Mouse (Mus musculus) left cerebral cortex, postnatal 36 days (tissue): ENCODE measurements around the gene Ezh1. TPM values are rescaled to one million over a fixed set of nuclear protein-coding genes. Genes with fewer than 3 reads are reported as not detected.

Experiments used
- DNase-seq, 2 experiments: peaks; one replicate each; pipeline ENCODE4 v3.0.0; 2021 to 2022; ENCODE audit warnings: low spot score in 2 of 2, mixed read lengths in 1 of 2
- intact Hi-C: fragments of 180-260 bp; cut with DNase I; formaldehyde crosslinking; loops from one replicate; pipeline ENCODE4 v1.15.1; 2025
- total RNA-seq, 2 experiments: library from RNA; stranded (reverse); gene quantifications; 2 replicates each; pipeline ENCODE4 v1.2.3; 2021

Ezh1 gene
- total RNA-seq, 2 experiments from 2014 or later: 47.8 to 52.1 TPM

GRCm38 (mm10) chr11:101221306-101221986 is 4.8 kb downstream of the Ezh1 start:
- intact Hi-C loops: no loop called here
- no peak for DNase-seq

GRCm38 (mm10) chr11:101220853-101221252 is 5.4 kb downstream of the Ezh1 start:
- DNase-seq: no peak
- intact Hi-C loops: no loop called here

DNA sequence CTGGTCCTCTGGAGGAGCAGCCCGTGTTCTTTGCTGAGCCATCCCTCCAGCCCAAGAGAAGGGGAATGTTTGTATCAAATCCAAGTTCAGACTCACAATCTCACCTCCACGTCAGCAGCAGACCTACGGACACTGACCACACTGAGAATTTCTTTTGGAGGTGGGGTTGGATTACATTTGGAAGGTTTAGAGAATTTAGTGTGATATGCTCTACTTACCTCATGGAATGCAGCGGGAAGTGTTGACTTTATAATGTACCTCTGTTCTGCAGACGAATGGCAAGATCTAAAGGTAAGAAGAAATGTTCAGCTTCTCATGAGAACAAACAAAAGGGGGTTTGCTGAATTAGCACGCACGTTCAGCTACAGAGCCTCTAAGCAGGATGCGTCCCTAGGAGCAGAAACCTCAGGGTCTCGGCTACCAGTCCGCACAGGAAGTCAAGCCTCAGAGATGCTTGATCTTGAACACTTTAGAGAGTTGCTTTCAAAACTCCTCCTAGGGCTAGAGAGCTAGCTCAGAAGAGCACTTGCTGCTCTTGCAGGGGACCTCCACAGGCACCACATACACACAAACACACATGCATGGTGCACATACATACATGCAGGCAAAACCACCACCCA is 7.7 kb downstream of the Ezh1 start:
- no peak for DNase-seq
- intact Hi-C loops: no loop called here

DNA sequence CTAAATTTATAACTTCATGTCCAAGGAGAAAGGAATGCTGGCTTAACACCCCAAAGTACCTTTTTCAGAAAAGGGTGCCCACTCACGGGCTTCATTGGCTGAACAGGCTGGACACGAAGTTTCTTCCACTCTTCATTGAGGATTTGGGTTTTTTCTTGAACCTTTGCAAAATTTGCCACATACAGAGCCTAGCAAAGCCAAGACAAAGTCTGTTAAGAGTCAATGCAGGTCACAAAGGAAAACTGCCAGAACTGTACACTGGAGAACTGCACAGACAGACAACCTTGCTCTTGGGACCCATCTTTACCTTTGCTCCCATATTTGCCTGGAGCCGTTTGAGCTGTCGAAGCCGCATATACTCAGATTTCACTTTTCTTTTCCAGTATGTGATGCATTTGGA is 9.3 kb downstream of the Ezh1 start:
- intact Hi-C loops: no loop called here
- DNase-seq: no peak

DNA sequence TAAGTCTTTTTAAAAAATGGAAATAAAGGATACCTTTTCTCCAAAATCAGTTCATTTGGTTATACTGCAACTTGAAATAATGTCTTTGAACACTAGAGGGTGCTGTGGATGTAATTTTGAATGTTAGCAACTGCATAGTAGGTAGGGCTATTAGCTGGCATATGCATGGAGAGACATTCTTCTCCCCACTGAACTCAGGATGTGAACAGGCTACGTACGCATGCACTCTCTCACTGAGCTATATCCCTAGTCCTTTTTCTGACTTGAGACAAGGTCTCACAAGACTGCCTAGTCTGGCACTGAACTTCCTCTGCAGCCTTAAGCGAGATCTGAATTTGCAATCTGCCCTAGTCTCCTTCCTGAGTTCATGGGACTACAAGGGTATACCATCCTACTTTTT is 14.3 kb downstream of the Ezh1 start:
- no peak for DNase-seq
- intact Hi-C loops: loop anchor here (2.0 to 5.0 kb wide), 3 partner anchors 37 to 185 kb away; partner anchors contain the start of gene Becn1

DNA sequence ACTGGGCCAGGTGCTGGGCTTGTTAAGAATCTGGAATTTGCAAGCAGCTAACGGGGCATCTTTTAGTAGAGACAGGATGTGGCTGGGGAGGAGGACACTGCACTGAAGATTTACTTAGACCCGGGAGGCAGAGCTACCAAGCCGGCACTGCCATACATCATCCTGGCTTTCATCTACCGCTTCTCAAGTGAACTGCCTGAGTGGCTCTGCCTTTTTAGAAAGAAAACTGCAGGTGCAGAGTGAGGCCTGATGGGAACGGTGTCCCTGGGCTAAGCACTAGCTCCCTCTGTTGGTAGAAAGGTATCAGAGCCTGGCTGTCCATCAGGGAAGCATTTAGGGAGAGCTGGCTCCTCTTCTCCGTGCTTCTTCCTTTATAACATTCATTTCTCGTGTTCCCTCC is 25.3 kb downstream of the Ezh1 start:
- no peak for DNase-seq
- intact Hi-C loops: no loop called here

DNA sequence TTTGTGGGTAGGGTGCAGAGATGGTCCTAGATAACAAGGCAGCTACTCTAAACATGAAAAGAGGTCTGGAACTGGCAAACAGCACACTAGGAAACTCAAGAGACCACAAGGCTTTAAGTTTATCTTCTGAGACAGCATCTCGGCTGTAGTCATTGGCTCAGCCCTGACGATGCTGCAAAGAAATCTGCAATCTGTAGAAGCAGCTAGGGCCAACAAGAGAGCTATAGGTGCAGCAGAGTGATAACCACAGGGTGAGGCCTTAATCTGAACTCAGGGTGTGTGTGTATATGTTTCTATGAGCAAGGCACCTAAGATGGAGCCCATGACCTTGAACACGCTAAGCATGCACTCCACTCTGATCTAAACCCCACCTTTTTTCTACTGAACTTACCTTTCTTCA is 26.7 kb downstream of the Ezh1 start:
- no peak for DNase-seq
- intact Hi-C loops: no loop called here

DNA sequence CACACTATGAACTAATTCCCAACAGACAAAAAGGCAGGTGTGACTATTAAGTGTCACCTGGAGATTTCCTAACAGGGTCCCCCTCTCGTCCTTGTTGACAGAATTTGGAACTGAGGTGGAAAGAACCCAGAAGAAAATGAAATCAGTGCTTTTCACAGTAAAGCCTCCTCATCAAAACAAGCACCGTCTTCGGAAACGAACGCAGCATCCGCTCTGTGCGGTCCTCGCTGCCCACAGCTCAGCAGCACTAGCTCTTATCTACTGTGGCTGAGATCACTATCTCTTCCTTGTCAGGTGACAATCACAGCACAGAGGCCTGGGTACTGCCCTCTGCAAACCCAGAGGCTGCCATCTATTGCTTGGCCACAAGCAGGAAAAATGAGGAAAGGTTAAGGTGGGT is 30.1 kb downstream of the Ezh1 start:
- intact Hi-C loops: no loop called here
- no peak for DNase-seq

- intact Hi-C loops: no loop called here
- no peak for DNase-seq
Measured at GRCm38 (mm10) chr11:101195571-101195970, 30.7 kb downstream of the Ezh1 start.

DNA sequence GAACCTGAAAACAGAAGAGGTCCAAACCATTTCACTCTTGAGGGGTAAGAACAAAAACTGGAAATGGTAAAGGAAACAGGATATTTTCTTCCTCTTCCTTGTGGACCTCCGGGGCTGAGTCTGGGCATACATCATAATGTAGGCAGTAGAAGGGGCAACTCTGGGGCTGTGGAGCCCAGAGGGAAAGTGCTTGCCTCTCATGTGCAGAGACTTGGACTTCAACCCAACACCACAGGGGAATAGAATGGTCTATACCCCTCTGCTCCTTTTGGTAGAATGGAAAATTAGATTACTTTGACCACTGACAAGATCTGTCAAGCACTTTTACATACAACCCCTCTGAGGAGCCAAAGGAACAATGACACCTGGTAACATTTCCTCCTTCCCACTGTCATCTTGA is 31.2 kb downstream of the Ezh1 start:
- intact Hi-C loops: no loop called here
- no peak for DNase-seq

DNA sequence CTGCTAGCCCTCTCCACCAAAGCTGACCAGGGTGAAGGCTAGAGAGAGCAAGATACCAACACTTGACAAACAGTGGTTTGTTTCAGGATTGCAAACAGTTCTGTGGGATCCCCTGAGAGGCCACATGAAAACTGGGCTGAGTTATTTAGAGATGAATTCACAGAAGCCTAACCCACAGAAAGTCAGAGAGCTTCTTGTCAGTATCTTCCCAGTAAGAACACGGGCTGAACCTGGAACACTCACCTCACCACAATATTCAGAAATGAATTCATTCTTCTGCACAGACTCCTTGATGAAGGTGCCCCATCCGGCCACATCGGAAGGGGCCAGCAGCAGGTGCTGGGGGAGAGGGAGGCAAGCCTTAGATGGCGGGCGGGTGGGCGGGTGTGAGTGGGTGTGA is 31.6 kb downstream of the Ezh1 start:
- intact Hi-C loops: no loop called here

DNA sequence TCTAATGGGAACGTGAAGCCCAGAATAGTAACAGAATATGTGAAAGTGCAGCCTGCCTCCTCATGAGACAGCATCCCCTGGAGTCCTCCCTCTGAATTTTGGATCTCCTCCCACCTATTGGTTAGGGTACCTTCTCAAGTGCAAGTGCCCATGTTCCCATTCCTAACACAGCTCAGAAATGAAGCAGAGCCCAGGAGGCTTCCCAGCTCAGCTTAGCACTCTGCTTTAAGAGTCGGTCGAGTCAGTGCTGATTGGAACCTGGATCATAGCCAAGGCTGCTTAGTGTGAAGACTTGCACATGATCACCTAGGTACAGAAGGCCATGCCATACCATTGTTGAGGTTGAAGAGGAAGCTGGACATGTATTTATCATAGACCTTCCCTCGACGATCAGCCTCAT is 32.1 kb downstream of the Ezh1 start:
- no peak for DNase-seq
- intact Hi-C loops: no loop called here

More for the DNA sequence above, 31.6 kb downstream of the Ezh1 start:
- no peak for DNase-seq

DNA sequence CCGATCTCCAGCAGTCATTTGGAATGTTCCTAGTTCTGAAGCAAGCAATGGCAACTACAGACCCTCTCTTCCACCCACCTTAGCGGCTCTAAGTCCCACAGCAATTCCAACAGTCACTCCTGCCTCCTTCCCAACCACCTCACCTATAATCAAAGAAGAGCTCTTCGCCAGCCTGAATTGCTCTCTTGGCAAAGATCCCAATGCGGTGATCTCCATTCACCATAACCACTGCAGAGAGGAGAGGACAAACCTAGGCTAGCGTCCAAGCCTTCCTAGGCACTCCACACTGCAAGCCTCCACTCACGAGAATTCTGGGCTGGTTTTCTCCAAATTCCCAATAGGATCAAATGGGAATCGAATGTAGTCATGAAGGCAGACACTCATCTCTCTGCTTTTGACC is 33.2 kb downstream of the Ezh1 start:
- DNase-seq: no peak
- intact Hi-C loops: no loop called here

- no peak for DNase-seq
- intact Hi-C loops: no loop called here
Measured at GRCm38 (mm10) chr11:101192646-101193045, 33.6 kb downstream of the Ezh1 start.

DNA sequence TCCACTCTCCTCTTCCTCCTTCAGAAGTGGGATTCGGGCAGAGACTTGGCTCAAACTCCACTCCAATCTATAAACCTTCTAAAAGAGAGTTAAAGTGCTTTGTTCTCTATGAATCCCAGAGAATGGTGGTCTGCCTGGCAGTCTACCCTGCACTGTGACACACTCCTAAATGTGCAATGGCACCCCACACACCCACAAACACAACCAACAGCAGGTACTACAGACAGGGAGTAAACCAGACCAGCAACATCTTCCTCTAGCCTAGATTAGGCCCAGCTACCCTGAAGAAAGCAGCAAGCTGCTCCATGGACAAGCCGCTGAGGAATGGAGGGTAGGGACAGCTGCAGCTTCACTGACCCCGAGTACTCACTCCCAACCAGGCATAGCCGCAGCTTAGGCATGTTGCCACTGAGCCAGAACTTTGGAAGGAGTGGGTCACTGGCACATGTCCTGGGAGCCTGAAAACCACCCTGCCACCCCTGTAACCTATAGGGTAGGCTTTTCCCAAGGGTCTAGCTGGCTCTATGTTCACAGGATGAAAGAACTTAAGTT is 34.3 kb downstream of the Ezh1 start:
- intact Hi-C loops: no loop called here
- DNase-seq: no peak

DNA sequence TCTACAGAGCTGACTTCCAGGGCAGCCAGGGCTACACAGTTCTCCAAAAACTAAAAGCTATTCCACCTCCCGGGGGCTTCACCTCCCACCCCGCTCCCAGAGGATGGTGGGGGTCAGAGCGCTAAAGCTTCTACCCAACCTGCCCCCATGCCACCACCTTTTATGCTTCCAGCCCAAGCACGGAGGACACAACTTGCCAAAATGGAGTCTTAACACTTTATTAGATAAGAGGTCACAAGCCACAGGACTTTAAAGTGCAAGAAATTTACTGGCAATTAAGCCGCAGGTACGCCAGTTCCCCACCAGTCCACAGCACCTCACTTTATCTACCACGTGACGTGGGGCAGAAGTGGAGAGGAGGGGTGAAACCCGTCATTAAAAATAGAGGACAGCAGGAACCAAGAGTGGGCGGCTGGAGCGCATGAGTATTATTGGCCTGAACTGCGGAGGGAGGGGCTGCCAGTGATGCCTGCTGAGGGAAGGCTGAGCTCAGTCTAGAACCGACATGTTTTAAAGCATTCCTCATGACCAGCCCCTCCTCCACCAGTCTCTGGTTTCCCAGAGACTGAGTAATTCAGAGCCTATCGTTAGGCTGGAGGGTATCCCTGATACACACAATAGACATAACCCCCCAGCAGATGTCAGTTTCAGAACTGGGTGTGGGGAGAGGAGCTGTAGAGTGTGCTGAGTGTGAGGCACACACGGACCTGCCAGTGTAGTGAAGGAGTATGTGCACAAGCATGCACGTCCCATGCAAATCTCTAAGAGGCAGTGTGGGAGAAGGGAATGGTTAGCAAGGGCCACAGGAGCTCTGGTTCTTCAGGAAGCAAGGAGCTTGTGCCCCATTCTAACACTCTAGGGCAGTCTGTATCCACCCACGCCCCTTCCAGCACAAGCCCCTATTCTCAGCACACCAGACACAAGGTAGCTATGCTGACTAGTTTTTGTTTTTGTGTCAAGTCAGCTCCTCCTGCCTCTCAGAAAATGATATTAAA is 35.1 kb downstream of the Ezh1 start:
- intact Hi-C loops: no loop called here
- peak in 1 of 2 experiments; percentile 23 for DNase-seq

- no peak for DNase-seq
- intact Hi-C loops: no loop called here
Measured at GRCm38 (mm10) chr11:101190181-101190912, 35.9 kb downstream of the Ezh1 start.

GRCm38 (mm10) chr11:101189495-101190180 is 36.6 kb downstream of the Ezh1 start:
- intact Hi-C loops: no loop called here
- DNase-seq: peak in 1 of 2 experiments; percentile 53
